Mouse (Mus musculus): ENCODE measurements around the gene Olfr1357. TPM values are rescaled to one million over a fixed set of nuclear protein-coding genes. Genes with fewer than 3 reads are reported as not detected.

Gene Olfr1357
- polyA plus RNA-seq, 1 experiment from 2014 or later, result not detected

- H3K36me3 ChIP-seq (replicated peaks; ENCODE audit: insufficient read depth, low read length), result no peaks in the 10 kb centered on the region
- WGBS (ENCODE audit: insufficient replicate concordance), result 56% methylated on average over 6 of the region's 6 CpGs
- no peak for ATAC-seq
- no peak overlapping the region for H3K4me3 ChIP-seq (ENCODE audit: low read depth, low read length)
- peaks cover 10% of the 10 kb centered on the region for H3K4me1 ChIP-seq (ENCODE audit: insufficient read depth)
- no peak overlapping the region for H3K9ac ChIP-seq (replicated peaks)
- H3K4me2 ChIP-seq (ENCODE audit: low read depth, low read length), result no peak overlapping the region
- no peak for DNase-seq
- no peaks in the 10 kb centered on the region for H3K9me3 ChIP-seq (ENCODE audit: low read length)
- TF ChIP-seq CTCF (IDR thresholded peaks at IDR 0.05; ENCODE audit: low read depth) (no peak), EP300 (IDR thresholded peaks at IDR 0.05; ENCODE audit: low read depth) (no peak)
- H3K27me3 ChIP-seq (ENCODE audit: insufficient read depth, low read length), result no peaks in the 10 kb centered on the region
- H3K27ac ChIP-seq (ENCODE audit: low read depth), result no peak overlapping the region
These were observed 47.5 kb downstream of the Olfr1357 start for GRCm38 (mm10) chr10:78570416-78570815.

GRCm38 (mm10) chr10:78569686-78570085 is 48.2 kb downstream of the Olfr1357 start:
- ATAC-seq, result no peak
- H3K36me3 ChIP-seq (replicated peaks; ENCODE audit: insufficient read depth, low read length), result no peaks in the 10 kb centered on the region
- WGBS (ENCODE audit: insufficient replicate concordance), result 55% methylated on average over 3 of the region's 3 CpGs
- H3K9ac ChIP-seq (replicated peaks), result no peak overlapping the region
- no peak overlapping the region for H3K27ac ChIP-seq (ENCODE audit: low read depth)
- no peak overlapping the region for H3K4me3 ChIP-seq (ENCODE audit: low read depth, low read length)
- TF ChIP-seq CTCF (IDR thresholded peaks at IDR 0.05; ENCODE audit: low read depth), result no peak
- no peak for TF ChIP-seq EP300 (IDR thresholded peaks at IDR 0.05; ENCODE audit: low read depth)
- no peak overlapping the region for H3K4me2 ChIP-seq (ENCODE audit: low read depth, low read length)
- H3K27me3 ChIP-seq (ENCODE audit: insufficient read depth, low read length), result no peaks in the 10 kb centered on the region
- DNase-seq, result no peak
- H3K4me1 ChIP-seq (ENCODE audit: insufficient read depth), result peaks cover 6% of the 10 kb centered on the region
- no peaks in the 10 kb centered on the region for H3K9me3 ChIP-seq (ENCODE audit: low read length)

GRCm38 (mm10) chr10:78569191-78569590 is 48.7 kb downstream of the Olfr1357 start:
- no peak overlapping the region for H3K9ac ChIP-seq (replicated peaks)
- no peaks in the 10 kb centered on the region for H3K27me3 ChIP-seq (ENCODE audit: insufficient read depth, low read length)
- TF ChIP-seq EP300 (IDR thresholded peaks at IDR 0.05; ENCODE audit: low read depth), result no peak
- no peak for TF ChIP-seq CTCF (IDR thresholded peaks at IDR 0.05; ENCODE audit: low read depth)
- ATAC-seq (no peak), DNase-seq (no peak)
- no peaks in the 10 kb centered on the region for H3K36me3 ChIP-seq (replicated peaks; ENCODE audit: insufficient read depth, low read length)
- H3K9me3 ChIP-seq (ENCODE audit: low read length), result no peaks in the 10 kb centered on the region
- H3K27ac ChIP-seq (ENCODE audit: low read depth), result no peak overlapping the region
- WGBS (ENCODE audit: insufficient replicate concordance), result 68% methylated on average over 3 of the region's 3 CpGs
- H3K4me3 ChIP-seq (ENCODE audit: low read depth, low read length), result no peak overlapping the region
- H3K4me1 ChIP-seq (ENCODE audit: insufficient read depth), result peaks cover 6% of the 10 kb centered on the region
- H3K4me2 ChIP-seq (ENCODE audit: low read depth, low read length), result no peak overlapping the region

- TF ChIP-seq CTCF (IDR thresholded peaks at IDR 0.05; ENCODE audit: low read depth) (no peak), EP300 (IDR thresholded peaks at IDR 0.05; ENCODE audit: low read depth) (no peak)
- Histone ChIP-seq H3K4me3 (ENCODE audit: low read depth, low read length) (no peak overlapping the region), H3K4me2 (ENCODE audit: low read depth, low read length) (no peak overlapping the region), H3K36me3 (replicated peaks; ENCODE audit: insufficient read depth, low read length) (no peaks in the 10 kb centered on the region), H3K27ac (ENCODE audit: low read depth) (no peak overlapping the region), H3K27me3 (ENCODE audit: insufficient read depth, low read length) (no peaks in the 10 kb centered on the region), H3K9ac (replicated peaks) (no peak overlapping the region), H3K9me3 (ENCODE audit: low read length) (no peaks in the 10 kb centered on the region), H3K4me1 (ENCODE audit: insufficient read depth) (no peaks in the 10 kb centered on the region)
- ATAC-seq (no peak), DNase-seq (no peak)
- WGBS (ENCODE audit: insufficient replicate concordance), result 71% methylated on average over 1 of the region's 1 CpGs
These were observed 52.8 kb downstream of the Olfr1357 start for GRCm38 (mm10) chr10:78565070-78565469.

Other genes starting within 250 kb of the Olfr1357 start
- 93.5 and 95.5 TPM in 2 replicates for gene Rrp1, start 205.0 kb downstream of the Olfr1357 start, polyA plus RNA-seq (2015; fragmentation: Nextera tagmentation; extraction: Ambion mirVana)
- gene Cstb, start 192.4 kb downstream of the Olfr1357 start, polyA plus RNA-seq (2015; fragmentation: Nextera tagmentation; extraction: Ambion mirVana), result 177 and 187 TPM in 2 replicates
- gene Pdxk, start 153.1 kb downstream of the Olfr1357 start, polyA plus RNA-seq (2015; fragmentation: Nextera tagmentation; extraction: Ambion mirVana), result 10.1 and 11.0 TPM in 2 replicates
- gene Olfr1358, start 100.6 kb downstream of the Olfr1357 start, polyA plus RNA-seq (2015; fragmentation: Nextera tagmentation; extraction: Ambion mirVana), result 0.09 TPM in 1 of 2 replicates, not detected in the other
- 37.1 and 39.1 TPM in 2 replicates for gene Ilvbl, start 43.7 kb downstream of the Olfr1357 start, polyA plus RNA-seq (2015; fragmentation: Nextera tagmentation; extraction: Ambion mirVana)
- 1.5 TPM in 2 replicates for gene Syde1, start 26.1 kb downstream of the Olfr1357 start, polyA plus RNA-seq (2015; fragmentation: Nextera tagmentation; extraction: Ambion mirVana)
- gene Casp14, start 100.2 kb upstream of the Olfr1357 start, polyA plus RNA-seq (2015; fragmentation: Nextera tagmentation; extraction: Ambion mirVana), result not detected in 2 replicates
- gene Ccdc105, start 135.0 kb upstream of the Olfr1357 start, polyA plus RNA-seq (2015; fragmentation: Nextera tagmentation; extraction: Ambion mirVana), result not detected in 2 replicates
- 0.08 and 0.13 TPM in 2 replicates for gene Slc1a6, start 162.4 kb upstream of the Olfr1357 start, polyA plus RNA-seq (2015; fragmentation: Nextera tagmentation; extraction: Ambion mirVana)
- gene Olfr1356, start 234.1 kb upstream of the Olfr1357 start, polyA plus RNA-seq (2015; fragmentation: Nextera tagmentation; extraction: Ambion mirVana), result not detected in 2 replicates

All from liver, postnatal 0 days (tissue).